Mouse (Mus musculus) hindbrain, embryonic 10.5 days (tissue): ENCODE results near the gene Vmn2r106. TPM values are rescaled to one million over a fixed set of nuclear protein-coding genes. Genes with fewer than 3 reads are reported as not detected.

ENCODE experiments used
- DNase-seq: peaks from one replicate; pipeline ENCODE4 v3.0.0-alpha.2; 2017; ENCODE audit warnings: low spot score
- H3K27ac ChIP-seq: fragments of 300-500 bp; sonication (generic); 2 replicates; pipeline ENCODE4 v1.5.1; 2016; ENCODE audit warnings: mild to moderate bottlenecking, moderate library complexity
- H3K27me3 ChIP-seq: fragments of 300-500 bp; sonication (generic); 2 replicates; pipeline ENCODE4 v1.6.1; 2016; ENCODE audit warnings: mild to moderate bottlenecking; ENCODE audit not compliant: poor library complexity, insufficient read depth, severe bottlenecking
- H3K36me3 ChIP-seq: fragments of 300-500 bp; sonication (generic); 2 replicates; pipeline ENCODE4 v1.6.1; 2016; ENCODE audit warnings: mild to moderate bottlenecking, moderate library complexity
- H3K4me1 ChIP-seq: fragments of 300-500 bp; sonication (generic); replicated peaks from 2 replicates; pipeline ENCODE4 v1.6.1; 2016; ENCODE audit warnings: mild to moderate bottlenecking
- H3K4me3 ChIP-seq: fragments of 300-500 bp; sonication (generic); 2 replicates; pipeline ENCODE4 v1.5.1; 2016; ENCODE audit warnings: mild to moderate bottlenecking, moderate library complexity
- H3K9me3 ChIP-seq: fragments of 300-500 bp; sonication (generic); 2 replicates; pipeline ENCODE4 v1.6.1; 2016; ENCODE audit warnings: mild to moderate bottlenecking, moderate library complexity
- WGBS: fragments of 180-500 bp; shearing (Covaris S2); methylation state at CpG from one replicate; pipeline ENCODE4 v1.1.7; 2016; 5-methylcytosine and 5-hydroxymethylcytosine counted together
- polyA plus RNA-seq: library from polyadenylated mRNA; unstranded; fragments of >200 nt; fragmentation: Nextera tagmentation; extraction: Ambion mirVana; gene quantifications from 2 replicates; pipeline ENCODE4 v1.2.1, GENCODE M21; 2016

Vmn2r106 gene
- polyA plus RNA-seq, result not detected in 2 replicates

DNA sequence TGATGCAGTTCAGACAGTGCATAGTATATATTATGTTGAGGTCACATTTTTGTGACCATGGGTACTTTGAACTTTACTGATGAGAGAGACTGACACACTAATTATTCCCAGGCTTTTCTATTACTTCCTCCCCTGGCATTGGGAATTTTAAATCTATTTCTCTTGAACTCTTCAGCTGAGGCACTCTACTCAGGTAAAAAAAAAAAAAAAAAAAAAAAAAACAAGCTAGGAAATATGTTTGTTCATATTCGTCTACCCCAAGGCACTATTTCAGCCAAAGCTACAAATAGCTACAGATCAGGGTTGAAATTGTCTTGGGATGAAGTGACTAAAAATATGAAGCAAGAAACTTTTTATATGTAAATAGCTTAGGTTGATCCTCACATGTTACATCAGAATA is at the start of gene Vmn2r106:
Gene Vmn2r106, minus strand, starts transcription at position 101 of the 400 bp plus-strand sequence.
- Histone ChIP-seq H3K4me1 (no peaks in the 10 kb centered on the region), H3K36me3 (no peaks in the 10 kb centered on the region), H3K4me3 (no peak within 1 kb of the TSS), H3K9me3 (0 out of 2 replicates have a peak, but pooled peaks cover 3% of the 10 kb centered on the region), H3K27ac (no peak within 1 kb of the TSS), H3K27me3 (no peaks in the 10 kb centered on the region)
- 80% methylated on average over 1 of the region's 1 CpGs for WGBS
- no peak for DNase-seq

DNA sequence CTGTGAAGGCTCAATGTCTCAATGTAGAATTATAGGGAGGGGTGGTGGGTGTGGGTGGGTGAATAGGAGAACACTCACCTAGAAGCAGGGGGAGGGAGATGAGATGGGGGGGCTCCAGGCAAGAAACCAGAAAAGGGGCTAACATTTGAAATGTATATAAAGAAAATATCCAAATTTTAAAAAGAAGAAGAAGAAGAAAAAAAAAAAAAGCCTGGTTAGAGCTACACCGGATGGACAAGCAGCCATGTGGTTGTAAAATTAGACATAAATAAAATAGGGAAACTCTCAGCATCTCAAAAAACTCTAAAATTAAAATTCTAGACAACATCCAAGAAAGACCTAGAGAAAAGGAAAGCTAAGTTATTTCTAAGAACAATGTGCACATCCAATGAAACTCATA is 20.4 kb upstream of the Vmn2r106 start:
- no peaks in the 10 kb centered on the region for H3K4me1 ChIP-seq
- DNase-seq, result no peak
- H3K36me3 ChIP-seq, result no peaks in the 10 kb centered on the region
- H3K4me3 ChIP-seq, result no peak overlapping the region
- H3K27ac ChIP-seq, result no peak overlapping the region
- WGBS, result 93% methylated on average over 1 of the region's 1 CpGs
- H3K9me3 ChIP-seq, result peaks cover 22% of the 10 kb centered on the region; the same call in 1 of the 2 replicates
- H3K27me3 ChIP-seq, result no peaks in the 10 kb centered on the region

DNA sequence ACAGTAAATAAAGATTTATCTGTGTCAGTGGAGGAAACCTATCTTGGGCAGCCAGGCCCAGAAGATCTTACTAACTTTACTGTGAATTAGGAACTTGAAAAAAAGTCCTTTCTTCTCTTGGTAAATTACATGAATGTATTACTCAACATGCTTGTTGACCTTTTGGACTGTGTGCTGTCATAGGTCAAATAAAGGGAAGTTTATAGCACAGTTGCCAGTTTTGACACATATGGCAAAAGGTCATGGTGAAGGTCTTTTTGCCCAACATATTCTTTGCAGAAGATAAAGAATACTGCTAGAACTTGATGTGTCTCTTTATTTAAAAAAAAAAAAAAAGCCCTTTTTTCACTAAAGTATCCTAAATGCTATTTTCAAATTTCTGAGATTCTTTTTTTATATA is 1.6 kb upstream of the Vmn2r106 start:
- no peaks in the 10 kb centered on the region for H3K27me3 ChIP-seq
- no peak for DNase-seq
- no peaks in the 10 kb centered on the region for H3K4me1 ChIP-seq

DNA sequence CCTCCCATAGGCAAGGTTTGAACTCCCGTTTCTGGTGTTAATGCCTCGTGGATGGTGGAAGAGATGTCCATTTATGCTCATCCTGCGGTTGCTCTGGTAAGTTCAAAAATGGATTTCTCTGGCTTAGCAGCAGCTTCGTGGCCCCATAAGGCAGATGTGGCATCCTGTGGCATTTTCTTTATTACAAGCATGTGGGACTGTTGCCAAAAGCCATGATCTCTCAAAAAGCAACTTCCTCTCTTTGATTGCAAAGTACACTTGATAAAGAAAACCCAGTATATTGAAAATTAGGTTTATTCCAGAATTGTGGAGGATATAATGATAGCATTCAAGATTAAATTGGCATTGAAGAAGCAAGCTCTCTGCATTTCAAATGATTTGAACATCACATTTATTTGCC is 29.8 kb downstream of the Vmn2r106 start:
- H3K4me1 ChIP-seq, result no peaks in the 10 kb centered on the region
- 76% methylated on average over 4 of the region's 4 CpGs for WGBS
- peaks cover 28% of the 10 kb centered on the region for H3K9me3 ChIP-seq
- no peaks in the 10 kb centered on the region for H3K36me3 ChIP-seq
- DNase-seq, result no peak
- H3K4me3 ChIP-seq, result no peak overlapping the region
- no peaks in the 10 kb centered on the region for H3K27me3 ChIP-seq
- H3K27ac ChIP-seq, result no peak overlapping the region

More for the DNA sequence above, 1.6 kb upstream of the Vmn2r106 start:
- H3K36me3 ChIP-seq, result no peaks in the 10 kb centered on the region
- 0 out of 2 replicates have a peak, but pooled peaks cover 3% of the 10 kb centered on the region for H3K9me3 ChIP-seq
- H3K4me3 ChIP-seq, result no peak overlapping the region
- no peak overlapping the region for H3K27ac ChIP-seq

DNA sequence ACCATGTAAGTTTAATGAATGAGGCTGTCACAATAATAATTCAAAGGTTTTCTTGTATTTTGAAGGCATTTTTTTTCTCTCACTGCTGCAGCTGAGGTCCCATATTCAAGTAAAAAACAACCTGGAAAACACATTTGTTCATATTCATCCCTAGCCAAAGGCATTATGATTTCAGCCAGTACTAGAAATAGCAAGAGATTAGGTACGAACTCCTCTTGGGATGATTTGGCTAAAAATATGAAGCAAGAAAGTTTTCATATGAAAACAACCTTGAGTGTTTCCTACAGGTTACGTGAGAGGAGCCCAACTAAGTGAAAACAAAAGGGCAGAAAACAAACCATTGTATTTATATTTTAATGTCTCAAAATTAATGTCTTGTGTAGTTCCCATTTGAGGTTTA is 50.4 kb downstream of the Vmn2r106 start, which contains the start of gene Vmn2r105:
Gene Vmn2r105, minus strand, starts transcription at position 101 of the 400 bp plus-strand sequence.
- Histone ChIP-seq H3K27ac (no peak within 1 kb of the TSS), H3K27me3 (no peaks in the 10 kb centered on the region), H3K9me3 (peaks cover 11% of the 10 kb centered on the region; the same call in 1 of the 2 replicates), H3K4me1 (no peaks in the 10 kb centered on the region), H3K4me3 (no peak within 1 kb of the TSS), H3K36me3 (no peaks in the 10 kb centered on the region)
- 76% methylated on average over 2 of the region's 2 CpGs for WGBS
- no peak for DNase-seq

Other genes with a start within 250 kb of the Vmn2r106 start
- not detected in 2 replicates for gene Vmn2r104, start 237.2 kb downstream of the Vmn2r106 start, polyA plus RNA-seq
- gene Fpr-rs7, start 171.3 kb downstream of the Vmn2r106 start, polyA plus RNA-seq, result not detected in 2 replicates
- not detected in 2 replicates for gene Fpr-rs6, start 102.5 kb downstream of the Vmn2r106 start, polyA plus RNA-seq
- not detected in 2 replicates for gene Vmn2r105, start 50.5 kb downstream of the Vmn2r106 start, polyA plus RNA-seq
- gene Vmn2r107, start 59.7 kb upstream of the Vmn2r106 start, polyA plus RNA-seq, result not detected in 2 replicates
- gene Vmn1r224, start 128.6 kb upstream of the Vmn2r106 start, polyA plus RNA-seq, result not detected in 2 replicates
- gene Vmn2r108, start 195.8 kb upstream of the Vmn2r106 start, polyA plus RNA-seq, result not detected in 2 replicates
- not detected in 2 replicates for gene Vmn1r225, start 212.6 kb upstream of the Vmn2r106 start, polyA plus RNA-seq